Mouse (Mus musculus) R1 (cell line): ENCODE data around the gene Npy.

Experiments used
- DNase-seq: peaks from one replicate; pipeline ENCODE4 v3.0.0-alpha.2; 2018; ENCODE audit warnings: low read depth, low spot score

Npy gene

GRCm38 (mm10) chr6:49821961-49822870 is at the start of gene Npy:
Gene Npy, plus strand, starts transcription at chr6:49822710.
- peak; percentile 48 for DNase-seq

GRCm38 (mm10) chr6:49775006-49775405 is 47.5 kb upstream of the Npy start:
- DNase-seq = no peak

- no peak for DNase-seq
These were observed 44.4 kb upstream of the Npy start for GRCm38 (mm10) chr6:49778109-49778508.

GRCm38 (mm10) chr6:49778729-49779128 is 43.8 kb upstream of the Npy start:
- no peak for DNase-seq

GRCm38 (mm10) chr6:49779606-49780005 is 42.9 kb upstream of the Npy start:
- DNase-seq = no peak

GRCm38 (mm10) chr6:49780846-49781400 is 41.6 kb upstream of the Npy start:
- DNase-seq = no peak

- no peak for DNase-seq
These were observed 40.7 kb upstream of the Npy start for GRCm38 (mm10) chr6:49781852-49782251.

GRCm38 (mm10) chr6:49782679-49783078 is 39.8 kb upstream of the Npy start:
- DNase-seq = no peak

- DNase-seq = no peak
These were observed 30.0 kb upstream of the Npy start for GRCm38 (mm10) chr6:49792524-49792923.

GRCm38 (mm10) chr6:49804105-49804504 is 18.4 kb upstream of the Npy start:
- DNase-seq = no peak

GRCm38 (mm10) chr6:49808076-49808475 is 14.4 kb upstream of the Npy start:
- no peak for DNase-seq

- no peak for DNase-seq
These were observed 5.3 kb upstream of the Npy start for GRCm38 (mm10) chr6:49817183-49817582.

GRCm38 (mm10) chr6:49817625-49818024 is 4.9 kb upstream of the Npy start:
- no peak for DNase-seq

- DNase-seq = peak; percentile 30
These were observed 341 bp downstream of the Npy start for GRCm38 (mm10) chr6:49822871-49823230.

GRCm38 (mm10) chr6:49823371-49823770 is 861 bp downstream of the Npy start:
- no peak for DNase-seq

GRCm38 (mm10) chr6:49823821-49824220 is 1.3 kb downstream of the Npy start:
- no peak for DNase-seq

GRCm38 (mm10) chr6:49831579-49831978 is 9.1 kb downstream of the Npy start:
- no peak for DNase-seq

GRCm38 (mm10) chr6:49856830-49857229 is 34.3 kb downstream of the Npy start:
- DNase-seq = no peak

- DNase-seq = no peak
These were observed 45.1 kb downstream of the Npy start for GRCm38 (mm10) chr6:49867571-49867970.

GRCm38 (mm10) chr6:49871071-49871470 is 48.6 kb downstream of the Npy start:
- no peak for DNase-seq

GRCm38 (mm10) chr6:49873556-49873955 is 51.0 kb downstream of the Npy start:
- DNase-seq = no peak

GRCm38 (mm10) chr6:49875160-49875559 is 52.6 kb downstream of the Npy start:
- no peak for DNase-seq

GRCm38 (mm10) chr6:49875791-49876190 is 53.3 kb downstream of the Npy start:
- DNase-seq = no peak
